Mouse (Mus musculus) liver, adult 2 months (tissue): ENCODE measurements at regions not wholly inside any gene's neighbourhood (a gene's known extent, or its start where the extent isn't known, plus 50 kb on each side); places are given as distances from the start of the nearest gene placed in this dataset.

Source experiments
- CTCF ChIP-seq: fragments of 200-500 bp; IDR thresholded peaks from 2 replicates; pipeline ENCODE4 v1.5.1; 2011; ENCODE audit warnings: low read depth, low read length, control low read depth
- POLR2A ChIP-seq: fragments of 200-500 bp; IDR thresholded peaks from 2 replicates; pipeline ENCODE4 v1.6.1; 2011; ENCODE audit warnings: low read length, control low read depth; ENCODE audit not compliant: insufficient read depth; ENCODE audit errors: extremely low read depth

- TF ChIP-seq CTCF = no peak
- no peak for TF ChIP-seq POLR2A
These were observed 107.5 kb upstream of the Rmdn2 start for GRCm38 (mm10) chr17:79504209-79504608.
